Mouse (Mus musculus) heart, embryonic 14.5 days (tissue): ENCODE data around the gene Cd300ld5. TPM values are rescaled to one million over a fixed set of nuclear protein-coding genes. Genes with fewer than 3 reads are reported as not detected.
A peak's percentile ranks its signal among the peaks of the same experiment; 100 is the strongest.

ENCODE experiments used
- ATAC-seq: fragments of 200-750 bp; cut with Nextera tagmentation; 2 replicates; pipeline ENCODE4 v1.8.0; 2017; ENCODE audit warnings: low read depth, moderate TSS enrichment; ENCODE audit not compliant: insufficient number of reproducible peaks, insufficient read depth, low FRiP score
- H3K27ac ChIP-seq, 2 experiments: fragments of 200-500 bp in 1 of 2; fragments of 300-500 bp in 1 of 2; sonication (generic) in 1 of 2; replicated peaks in 1 of 2; 2 replicates each; pipeline ENCODE4 v1.5.1; 2012 to 2014; ENCODE audit warnings: low read depth in 2 of 2, low read length in 2 of 2, control low read depth in 1 of 2, mild to moderate bottlenecking in 1 of 2, mixed read lengths in 1 of 2; ENCODE audit not compliant: control insufficient read depth in 1 of 2, insufficient read depth in 1 of 2
- H3K27me3 ChIP-seq: fragments of 300-500 bp; sonication (generic); 2 replicates; pipeline ENCODE4 v1.6.1; 2014; ENCODE audit warnings: mild to moderate bottlenecking, low read length, control low read depth; ENCODE audit not compliant: control insufficient read depth, insufficient read depth
- H3K36me3 ChIP-seq: fragments of 300-500 bp; sonication (generic); 2 replicates; pipeline ENCODE4 v1.6.1; 2014; ENCODE audit warnings: mild to moderate bottlenecking, control low read depth, low read length, mixed read lengths; ENCODE audit not compliant: control insufficient read depth, insufficient read depth
- H3K4me1 ChIP-seq, 2 experiments: fragments of 200-500 bp in 1 of 2; fragments of 300-500 bp in 1 of 2; sonication (generic) in 1 of 2; 2 replicates each; pipeline ENCODE4 v1.6.1; 2012 to 2014; ENCODE audit warnings: low read length in 2 of 2, control low read depth in 1 of 2, mixed read lengths in 1 of 2; ENCODE audit not compliant: control insufficient read depth in 2 of 2, insufficient read depth in 2 of 2
- H3K4me2 ChIP-seq: fragments of 300-500 bp; sonication (generic); 2 replicates; pipeline ENCODE4 v1.6.1; 2014; ENCODE audit warnings: mild to moderate bottlenecking, low read length
- H3K4me3 ChIP-seq, 2 experiments: fragments of 200-500 bp in 1 of 2; fragments of 300-500 bp in 1 of 2; sonication (generic) in 1 of 2; 2 replicates each; pipeline ENCODE4 v1.5.1; 2012 to 2014; ENCODE audit warnings: low read length in 2 of 2, mild to moderate bottlenecking in 2 of 2, control low read depth in 1 of 2, low read depth in 1 of 2, moderate library complexity in 1 of 2; ENCODE audit not compliant: control insufficient read depth in 1 of 2, insufficient read depth in 1 of 2
- H3K9ac ChIP-seq: fragments of 300-500 bp; sonication (generic); 2 replicates; pipeline ENCODE4 v1.6.1; 2014; ENCODE audit warnings: mild to moderate bottlenecking, low read length
- H3K9me3 ChIP-seq: fragments of 300-500 bp; sonication (generic); 2 replicates; pipeline ENCODE4 v1.6.1; 2016; ENCODE audit warnings: low read length, control low read depth; ENCODE audit not compliant: control insufficient read depth
- WGBS: fragments of 180-500 bp; shearing (Covaris S2); extraction: QIAGEN DNeasy Blood & Tissue Kit; methylation state at CpG from one replicate; pipeline ENCODE4 v1.1.7; 2014; 5-methylcytosine and 5-hydroxymethylcytosine counted together
- polyA plus RNA-seq: library from polyadenylated mRNA; unstranded; fragments of >200 nt; fragmentation: Nextera tagmentation; extraction: Ambion mirVana; gene quantifications from 2 replicates; pipeline ENCODE4 v1.2.1, GENCODE M21; 2014

Cd300ld5 gene
- polyA plus RNA-seq, 1 experiment from 2014 or later = not detected

GRCm38 (mm10) chr11:115078680-115079079 is 41.1 kb upstream of the Cd300ld5 start:
- WGBS = 68% methylated on average over 5 of the region's 5 CpGs
- Histone ChIP-seq H3K4me2 (no peak overlapping the region), H3K4me1 (no peaks in the 10 kb centered on the region), H3K4me3 (no peak overlapping the region), H3K27me3 (peaks cover 7% of the 10 kb centered on the region; the same call in 1 of the 2 replicates), H3K27ac (no peak overlapping the region), H3K9ac (no peak overlapping the region), H3K9me3 (no peaks in the 10 kb centered on the region), H3K36me3 (no peaks in the 10 kb centered on the region)
- ATAC-seq = no peak

GRCm38 (mm10) chr11:115077436-115077835 is 39.9 kb upstream of the Cd300ld5 start:
- Histone ChIP-seq H3K4me2 (no peak overlapping the region), H3K4me3 (no peak overlapping the region), H3K9me3 (no peaks in the 10 kb centered on the region), H3K36me3 (no peaks in the 10 kb centered on the region), H3K27ac (no peak overlapping the region), H3K4me1 (no peaks in the 10 kb centered on the region), H3K9ac (no peak overlapping the region), H3K27me3 (peaks cover 3% of the 10 kb centered on the region; the same call in 1 of the 2 replicates)
- 93% methylated on average over 1 of the region's 1 CpGs for WGBS
- ATAC-seq = no peak

- H3K27ac ChIP-seq = no peak overlapping the region
- ATAC-seq = no peak
- H3K9me3 ChIP-seq = no peaks in the 10 kb centered on the region
- 52% methylated on average over 5 of the region's 5 CpGs for WGBS
- H3K27me3 ChIP-seq = no peaks in the 10 kb centered on the region
- H3K4me1 ChIP-seq = peaks cover 4 to 5% of the 10 kb centered on the region in 2 experiments; a peak in 3 of 4 replicates
- no peak overlapping the region for H3K4me2 ChIP-seq
- no peaks in the 10 kb centered on the region for H3K36me3 ChIP-seq
- H3K4me3 ChIP-seq = no peak overlapping the region
- H3K9ac ChIP-seq = no peak overlapping the region
Measured at GRCm38 (mm10) chr11:115075859-115076258, 38.3 kb upstream of the Cd300ld5 start.

GRCm38 (mm10) chr11:115075407-115075806 is 37.8 kb upstream of the Cd300ld5 start:
- H3K27me3 ChIP-seq = no peaks in the 10 kb centered on the region
- ATAC-seq = no peak
- H3K4me2 ChIP-seq = no peak overlapping the region
- H3K36me3 ChIP-seq = no peaks in the 10 kb centered on the region
- 62% methylated on average over 7 of the region's 7 CpGs for WGBS
- peaks cover 4 to 5% of the 10 kb centered on the region in 2 experiments; a peak in 3 of 4 replicates for H3K4me1 ChIP-seq
- H3K9me3 ChIP-seq = no peaks in the 10 kb centered on the region
- H3K9ac ChIP-seq = no peak overlapping the region
- H3K27ac ChIP-seq = no peak overlapping the region
- H3K4me3 ChIP-seq = no peak overlapping the region

- Histone ChIP-seq H3K9ac (no peak overlapping the region), H3K27me3 (no peaks in the 10 kb centered on the region), H3K4me3 (no peak overlapping the region), H3K4me2 (no peak overlapping the region), H3K27ac (no peak overlapping the region), H3K9me3 (no peaks in the 10 kb centered on the region), H3K4me1 (peaks cover 4 to 5% of the 10 kb centered on the region in 2 experiments; a peak in 3 of 4 replicates), H3K36me3 (no peaks in the 10 kb centered on the region)
- ATAC-seq = no peak
- WGBS = 60% methylated on average over 5 of the region's 5 CpGs
Measured at GRCm38 (mm10) chr11:115073002-115073401, 35.4 kb upstream of the Cd300ld5 start.

- no peak overlapping the region for H3K4me3 ChIP-seq
- peak overlapping the region; percentile 23; the same call in 1 of the 2 replicates for H3K4me2 ChIP-seq
- H3K4me1 ChIP-seq = peaks cover 4 to 5% of the 10 kb centered on the region in 2 experiments; a peak in 3 of 4 replicates
- H3K27me3 ChIP-seq = no peaks in the 10 kb centered on the region
- H3K36me3 ChIP-seq = no peaks in the 10 kb centered on the region
- 26% methylated on average over 14 of the region's 14 CpGs for WGBS
- H3K27ac ChIP-seq = peak overlapping the region in 1 of 2 experiments; percentile 14; a peak in 1 of 4 replicates
- no peak for ATAC-seq
- no peaks in the 10 kb centered on the region for H3K9me3 ChIP-seq
- no peak overlapping the region for H3K9ac ChIP-seq
Measured at GRCm38 (mm10) chr11:115071631-115072294, 34.2 kb upstream of the Cd300ld5 start.

GRCm38 (mm10) chr11:115071015-115071551 is 33.5 kb upstream of the Cd300ld5 start:
- Histone ChIP-seq H3K36me3 (no peaks in the 10 kb centered on the region), H3K9ac (no peak overlapping the region), H3K4me2 (peak overlapping the region; percentile 23; the same call in 1 of the 2 replicates), H3K9me3 (no peaks in the 10 kb centered on the region), H3K4me3 (no peak overlapping the region), H3K27ac (no peak overlapping the region), H3K4me1 (peaks cover 4 to 5% of the 10 kb centered on the region in 2 experiments; a peak in 3 of 4 replicates), H3K27me3 (no peaks in the 10 kb centered on the region)
- 13% methylated on average over 9 of the region's 9 CpGs for WGBS
- ATAC-seq = no peak
